Mouse (Mus musculus): ENCODE data around the gene Ncr1.
"Not testable (repeated sequence)": the region's sequence is repeated elsewhere in the genome, so short reads cannot be mapped to it uniquely, and the experiment has no call there.

Gene Ncr1

GRCm38 (mm10) chr7:4337509-4337908 lies at the start of gene Ncr1:
TSS of gene Ncr1 (plus strand) at chr7:4337724.
- DNase-seq = no peak

- no peak for DNase-seq
Measured at GRCm38 (mm10) chr7:4292638-4293037, 44.9 kb upstream of the Ncr1 start.

GRCm38 (mm10) chr7:4297189-4297588 lies 40.3 kb upstream of the Ncr1 start:
- no peak for DNase-seq

- DNase-seq = no peak
Measured at GRCm38 (mm10) chr7:4300166-4300565, 37.4 kb upstream of the Ncr1 start.

GRCm38 (mm10) chr7:4303457-4303856 lies 34.1 kb upstream of the Ncr1 start:
- DNase-seq = no peak

- not testable (repeated sequence) for DNase-seq
Measured at GRCm38 (mm10) chr7:4313109-4313508, 24.4 kb upstream of the Ncr1 start.

GRCm38 (mm10) chr7:4313531-4313930 lies 24.0 kb upstream of the Ncr1 start:
- DNase-seq = not testable (repeated sequence)

- no peak for DNase-seq
Measured at GRCm38 (mm10) chr7:4323301-4323700, 14.2 kb upstream of the Ncr1 start.

GRCm38 (mm10) chr7:4373521-4373920 lies 36.0 kb downstream of the Ncr1 start:
- DNase-seq = no peak

Measured in thymus, postnatal 25 days (tissue).